Mouse (Mus musculus): Measurements from ENCODE around the gene Lce1d.
A peak's percentile ranks its signal among the peaks of the same experiment; 100 is the strongest.

Lce1d gene

GRCm38 (mm10) chr3:92687110-92687509, at the start of gene Lce1d:
Lce1d (minus strand) TSS chr3:92687210.
- no peak for DNase-seq (ENCODE audit: low spot score in 2 of 2)

GRCm38 (mm10) chr3:92722631-92723030, 35.6 kb upstream of the Lce1d start:
- no peak for DNase-seq (ENCODE audit: low spot score in 2 of 2)

- DNase-seq (ENCODE audit: low spot score in 2 of 2), result no peak
Observed at GRCm38 (mm10) chr3:92720250-92720649, 33.2 kb upstream of the Lce1d start, which contains the start of gene Lce1f. Lce1f (minus strand) TSS chr3:92720350.

GRCm38 (mm10) chr3:92715122-92715521, 28.1 kb upstream of the Lce1d start:
- no peak for DNase-seq (ENCODE audit: low spot score in 2 of 2)

GRCm38 (mm10) chr3:92708974-92709373, 22.0 kb upstream of the Lce1d start, which contains the start of gene Lce1e:
Lce1e (minus strand) TSS chr3:92709074.
- DNase-seq (ENCODE audit: low spot score in 2 of 2), result no peak

- DNase-seq (ENCODE audit: low spot score in 2 of 2), result no peak
Observed at GRCm38 (mm10) chr3:92694613-92695012, 7.6 kb upstream of the Lce1d start.

- DNase-seq (ENCODE audit: low spot score in 2 of 2), result no peak
Observed at GRCm38 (mm10) chr3:92691688-92692087, 4.7 kb upstream of the Lce1d start.

- peak in 1 of 2 experiments; percentile 41 for DNase-seq (ENCODE audit: low spot score in 2 of 2)
Observed at GRCm38 (mm10) chr3:92689154-92689553, 2.1 kb upstream of the Lce1d start.

- DNase-seq (ENCODE audit: low spot score in 2 of 2), result no peak
Observed at GRCm38 (mm10) chr3:92678947-92679346, 8.1 kb downstream of the Lce1d start, which contains the start of gene Lce1c. Lce1c (plus strand) TSS chr3:92679247.

- DNase-seq (ENCODE audit: low spot score in 2 of 2), result no peak
Observed at GRCm38 (mm10) chr3:92670215-92670614, 16.8 kb downstream of the Lce1d start, which contains the start of gene Lce1a2. Lce1a2 (minus strand) TSS chr3:92670315.

- DNase-seq (ENCODE audit: low spot score in 2 of 2), result no peak
Observed at GRCm38 (mm10) chr3:92656826-92657225, 30.2 kb downstream of the Lce1d start, which contains the start of gene Lce1b. Lce1b (minus strand) TSS chr3:92656926.

- DNase-seq (ENCODE audit: low spot score in 2 of 2), result no peak
Observed at GRCm38 (mm10) chr3:92648207-92648606, 38.8 kb downstream of the Lce1d start, which contains the start of gene Lce1a1. Lce1a1 (minus strand) TSS chr3:92648307.

- no peak for DNase-seq (ENCODE audit: low spot score in 2 of 2)
Observed at GRCm38 (mm10) chr3:92639854-92640253, 47.2 kb downstream of the Lce1d start.

GRCm38 (mm10) chr3:92638653-92638991, 48.4 kb downstream of the Lce1d start:
- no peak for DNase-seq (ENCODE audit: low spot score in 2 of 2)

GRCm38 (mm10) chr3:92637745-92638652, 49.0 kb downstream of the Lce1d start:
- no peak for DNase-seq (ENCODE audit: low spot score in 2 of 2)
